Mouse (Mus musculus) forebrain, postnatal 0 days (tissue): Measurements from ENCODE around the gene Thap4. TPM values are rescaled to one million over a fixed set of nuclear protein-coding genes. Genes with fewer than 3 reads are reported as not detected.

Experiments used
- ATAC-seq: fragments of 200-750 bp; cut with Nextera tagmentation; 2 replicates; pipeline ENCODE4 v1.8.0; 2017; ENCODE audit warnings: mild to moderate bottlenecking, moderate library complexity
- DNase-seq: peaks from one replicate; pipeline ENCODE4 v3.0.0-alpha.2; 2015
- H3K27ac ChIP-seq: fragments of 300-500 bp; sonication (generic); 2 replicates; pipeline ENCODE4 v1.5.1; 2014; ENCODE audit warnings: low read depth, mild to moderate bottlenecking, antibody characterized with exemption, low read length, moderate library complexity, mixed read lengths
- H3K27me3 ChIP-seq: fragments of 300-500 bp; sonication (generic); 2 replicates; pipeline ENCODE4 v1.6.1; 2014; ENCODE audit warnings: mild to moderate bottlenecking, low read length, mixed read lengths; ENCODE audit not compliant: insufficient read depth
- H3K36me3 ChIP-seq: fragments of 300-500 bp; sonication (generic); 2 replicates; pipeline ENCODE4 v1.6.1; 2014; ENCODE audit warnings: mild to moderate bottlenecking, moderate library complexity; ENCODE audit not compliant: insufficient read depth
- H3K4me1 ChIP-seq: fragments of 300-500 bp; sonication (generic); 2 replicates; pipeline ENCODE4 v1.6.1; 2014; ENCODE audit warnings: antibody characterized with exemption; ENCODE audit not compliant: insufficient read depth
- H3K4me2 ChIP-seq: fragments of 300-500 bp; sonication (generic); 2 replicates; pipeline ENCODE4 v1.6.1; 2014; ENCODE audit warnings: low read depth, mild to moderate bottlenecking, moderate library complexity
- H3K4me3 ChIP-seq: fragments of 300-500 bp; sonication (generic); 2 replicates; pipeline ENCODE4 v1.5.1; 2014; ENCODE audit warnings: low read depth, low read length, mixed read lengths
- H3K9ac ChIP-seq: fragments of 300-500 bp; sonication (generic); 2 replicates; pipeline ENCODE4 v1.6.1; 2014; ENCODE audit warnings: mild to moderate bottlenecking
- H3K9me3 ChIP-seq: fragments of 300-500 bp; sonication (generic); 2 replicates; pipeline ENCODE4 v1.6.1; 2016; ENCODE audit warnings: low read length
- CTCF ChIP-seq: sonication (generic); IDR thresholded peaks from 2 replicates; pipeline ENCODE4 v1.5.1; 2016; ENCODE audit warnings: antibody characterized with exemption, control low read depth, low read depth
- WGBS: fragments of 180-500 bp; shearing (Covaris S2); extraction: QIAGEN DNeasy Blood & Tissue Kit; methylation state at CpG from one replicate; pipeline ENCODE4 v1.1.7; 2014; 5-methylcytosine and 5-hydroxymethylcytosine counted together
- polyA plus RNA-seq: library from polyadenylated mRNA; unstranded; fragments of >200 nt; fragmentation: Nextera tagmentation; extraction: Ambion mirVana; gene quantifications from 2 replicates; pipeline ENCODE4 v1.2.1, GENCODE M21; 2015
- total RNA-seq: library from RNA; depleted of rRNA; stranded (reverse); fragments of >200 nt; gene quantifications from 2 replicates; pipeline ENCODE4 v1.2.3, GENCODE M21; 2014

Gene Thap4
- total and polyA plus RNA-seq, 2 experiments from 2014 or later: 51.2 to 71.3 TPM

DNA sequence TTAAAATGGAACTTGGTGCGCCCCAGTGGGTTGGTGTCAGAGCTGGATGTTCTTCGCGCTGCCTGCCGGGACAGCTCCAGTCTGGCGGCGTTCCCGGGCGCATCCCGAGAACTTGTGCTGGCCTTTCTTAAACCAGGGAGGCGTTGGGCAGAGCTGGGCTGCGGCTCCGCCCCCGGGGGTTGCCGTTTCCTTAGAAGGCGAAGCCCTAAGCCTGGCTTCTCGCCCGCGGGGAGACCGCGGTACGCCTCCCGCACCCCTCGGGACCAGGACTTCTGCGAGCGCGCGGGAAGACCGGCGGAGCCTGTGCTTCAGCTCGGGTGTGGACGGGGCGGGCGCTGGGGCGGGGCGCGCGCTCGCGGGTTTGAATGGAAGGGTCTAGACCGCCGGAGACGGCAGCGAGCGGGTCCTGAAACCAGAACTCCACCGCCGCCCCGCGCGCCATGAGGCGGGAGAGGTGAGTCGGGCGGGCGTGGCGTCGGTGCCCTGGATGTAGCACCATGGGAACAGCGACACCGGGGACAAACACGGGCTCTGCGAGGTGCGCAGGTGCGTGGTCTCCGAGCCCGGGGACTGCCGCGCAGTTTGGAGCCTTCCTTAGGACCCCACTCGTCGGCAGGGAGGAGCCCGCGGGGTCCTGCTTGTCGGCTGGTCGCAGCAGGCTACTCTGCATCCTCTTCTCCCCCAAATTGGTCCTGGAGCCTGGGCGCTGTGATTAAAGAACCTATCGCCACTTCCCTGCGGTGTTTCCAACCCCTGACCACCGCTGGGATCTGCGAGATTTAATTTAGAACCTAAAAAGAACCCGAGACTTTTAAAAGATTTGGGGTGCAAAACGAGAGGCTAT, 69.0 kb downstream of the Thap4 start, which contains the start of gene Bok:
Gene Bok, plus strand, starts transcription at position 260 of the 844 bp plus-strand sequence.
- Histone ChIP-seq H3K9me3 (no peaks in the 10 kb centered on the region), H3K4me3 (peak within 1 kb of the TSS; percentile 68), H3K4me2 (peak within 1 kb of the TSS; percentile 73), H3K9ac (peak within 1 kb of the TSS; percentile 76), H3K4me1 (peaks cover 19% of the 10 kb centered on the region), H3K27ac (peak within 1 kb of the TSS; percentile 86), H3K27me3 (no peaks in the 10 kb centered on the region), H3K36me3 (peaks cover 11% of the 10 kb centered on the region; the same call in 1 of the 2 replicates)
- peak; percentile 84 for DNase-seq
- no peak for TF ChIP-seq CTCF
- WGBS: 2% methylated on average over 67 of the region's 78 CpGs
- peak; percentile 62 for ATAC-seq

DNA sequence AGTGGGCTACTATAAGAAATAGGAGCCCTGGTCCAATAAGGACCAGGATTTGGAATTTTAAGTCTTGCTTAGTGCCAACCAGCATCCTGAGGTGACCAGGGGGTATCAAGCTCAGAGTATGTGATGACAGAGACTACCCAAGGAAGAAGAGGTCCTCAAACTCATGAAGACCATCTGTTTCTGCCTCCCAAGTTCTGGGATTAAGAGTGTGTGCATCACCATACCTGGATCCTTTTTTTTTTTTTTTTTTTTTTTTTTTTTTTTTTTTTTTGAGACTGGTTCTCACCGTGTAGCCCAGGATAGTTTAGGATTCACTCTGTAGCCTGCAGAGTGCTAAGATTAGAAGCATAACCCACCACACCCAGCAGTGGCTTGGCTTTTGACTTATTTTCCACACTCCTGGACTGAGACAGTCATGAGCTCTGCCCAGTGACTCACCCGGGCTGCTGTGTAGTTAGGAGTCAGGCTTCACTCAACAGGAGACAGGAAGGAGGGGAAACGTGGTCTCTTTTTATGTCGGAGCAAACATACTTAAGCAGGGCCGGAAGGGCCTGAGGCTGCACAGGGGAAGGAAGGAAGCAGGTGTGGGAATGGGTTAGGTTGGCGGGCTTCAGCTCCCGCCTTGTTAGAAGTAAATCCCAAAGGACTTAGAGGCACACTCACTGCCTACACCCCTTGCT, 74.6 kb downstream of the Thap4 start:
- ATAC-seq: no peak
- DNase-seq: no peak
- H3K27ac ChIP-seq: no peak overlapping the region
- no peak overlapping the region for H3K4me2 ChIP-seq
- 79% methylated on average over 7 of the region's 7 CpGs for WGBS
- H3K27me3 ChIP-seq: no peaks in the 10 kb centered on the region
- H3K4me3 ChIP-seq: no peak overlapping the region
- 0 out of 2 replicates have a peak, but pooled peaks cover 3% of the 10 kb centered on the region for H3K4me1 ChIP-seq
- no peak overlapping the region for H3K9ac ChIP-seq
- no peak for TF ChIP-seq CTCF
- no peaks in the 10 kb centered on the region for H3K9me3 ChIP-seq
- no peaks in the 10 kb centered on the region for H3K36me3 ChIP-seq

DNA sequence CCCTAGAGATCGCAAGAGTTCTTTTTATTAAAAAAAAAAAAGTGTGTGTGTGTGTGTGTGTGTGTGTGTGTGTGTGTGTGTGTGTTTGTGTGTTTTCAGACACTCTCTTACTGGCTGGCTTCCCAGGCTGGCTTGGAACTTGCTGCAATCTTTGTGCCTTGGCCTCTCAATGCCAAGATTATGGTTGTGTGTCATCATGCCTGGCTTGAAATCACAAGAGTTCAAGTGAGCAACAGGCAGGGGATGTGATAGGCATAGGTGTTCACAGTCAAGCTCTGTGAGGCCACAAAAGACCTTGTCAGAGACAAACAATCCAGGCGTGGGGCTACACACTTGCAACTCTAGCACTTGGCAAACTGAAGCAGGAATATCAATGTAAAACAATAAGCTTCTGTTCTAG, 76.3 kb downstream of the Thap4 start:
- Histone ChIP-seq H3K4me1 (no peaks in the 10 kb centered on the region), H3K4me3 (no peak overlapping the region), H3K4me2 (no peak overlapping the region), H3K27ac (no peak overlapping the region), H3K9ac (no peak overlapping the region), H3K9me3 (no peaks in the 10 kb centered on the region), H3K27me3 (no peaks in the 10 kb centered on the region), H3K36me3 (no peaks in the 10 kb centered on the region)
- ATAC-seq: peak; percentile 29; the same call in 1 of the 2 replicates
- peak; percentile 67 for DNase-seq
- WGBS: 41% methylated on average over 2 of the region's 2 CpGs
- no peak for TF ChIP-seq CTCF

DNA sequence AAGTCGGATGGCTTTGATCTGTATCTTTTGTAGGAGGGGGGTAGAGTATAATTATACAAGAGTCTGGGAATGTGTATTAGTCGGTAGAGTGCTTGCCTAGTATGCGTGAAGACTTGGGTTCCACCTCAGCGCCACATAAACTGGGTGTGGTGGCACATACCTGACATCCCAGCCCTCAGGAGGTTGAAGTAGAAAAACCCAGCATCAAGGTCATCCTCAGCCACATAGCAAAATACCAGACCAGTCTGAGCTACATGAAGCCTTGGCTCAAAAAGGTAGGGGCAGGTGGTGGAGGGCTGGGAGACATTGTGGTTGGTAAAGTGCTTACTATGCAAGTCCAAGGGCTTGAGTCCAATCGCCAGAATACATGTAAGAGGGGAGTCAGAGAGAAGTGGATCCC, 82.0 kb downstream of the Thap4 start:
- Histone ChIP-seq H3K4me1 (peaks cover 5% of the 10 kb centered on the region; the same call in 1 of the 2 replicates), H3K9ac (no peak overlapping the region), H3K9me3 (no peaks in the 10 kb centered on the region), H3K4me3 (no peak overlapping the region), H3K4me2 (no peak overlapping the region), H3K27me3 (no peaks in the 10 kb centered on the region), H3K27ac (no peak overlapping the region), H3K36me3 (no peaks in the 10 kb centered on the region)
- WGBS: 92% methylated on average over 5 of the region's 5 CpGs
- DNase-seq: no peak
- no peak for TF ChIP-seq CTCF
- ATAC-seq: no peak

DNA sequence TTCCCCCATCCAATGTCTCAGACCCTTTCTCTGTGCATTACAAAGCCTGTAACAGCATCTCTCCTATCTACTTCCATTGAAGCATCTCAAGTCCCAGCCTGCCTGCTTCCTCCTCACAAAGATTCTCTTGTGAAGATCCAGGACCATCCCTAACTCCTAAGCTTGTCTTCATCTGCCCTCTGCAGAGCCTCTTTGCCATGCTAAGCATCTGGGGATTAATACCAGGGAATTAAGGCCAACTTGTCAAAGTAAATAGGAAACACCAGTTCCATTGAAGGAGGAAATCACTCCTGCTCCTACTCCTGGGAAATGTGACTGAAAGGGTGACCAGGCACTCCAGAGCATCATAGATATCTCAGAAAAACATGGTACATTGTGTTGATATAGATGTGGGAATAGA, 84.7 kb downstream of the Thap4 start:
- ATAC-seq: no peak
- H3K4me2 ChIP-seq: no peak overlapping the region
- no peaks in the 10 kb centered on the region for H3K9me3 ChIP-seq
- no peak overlapping the region for H3K9ac ChIP-seq
- H3K27ac ChIP-seq: no peak overlapping the region
- DNase-seq: no peak
- H3K36me3 ChIP-seq: no peaks in the 10 kb centered on the region
- peaks cover 5% of the 10 kb centered on the region; the same call in 1 of the 2 replicates for H3K4me1 ChIP-seq
- H3K4me3 ChIP-seq: no peak overlapping the region
- no peak for TF ChIP-seq CTCF
- H3K27me3 ChIP-seq: no peaks in the 10 kb centered on the region

DNA sequence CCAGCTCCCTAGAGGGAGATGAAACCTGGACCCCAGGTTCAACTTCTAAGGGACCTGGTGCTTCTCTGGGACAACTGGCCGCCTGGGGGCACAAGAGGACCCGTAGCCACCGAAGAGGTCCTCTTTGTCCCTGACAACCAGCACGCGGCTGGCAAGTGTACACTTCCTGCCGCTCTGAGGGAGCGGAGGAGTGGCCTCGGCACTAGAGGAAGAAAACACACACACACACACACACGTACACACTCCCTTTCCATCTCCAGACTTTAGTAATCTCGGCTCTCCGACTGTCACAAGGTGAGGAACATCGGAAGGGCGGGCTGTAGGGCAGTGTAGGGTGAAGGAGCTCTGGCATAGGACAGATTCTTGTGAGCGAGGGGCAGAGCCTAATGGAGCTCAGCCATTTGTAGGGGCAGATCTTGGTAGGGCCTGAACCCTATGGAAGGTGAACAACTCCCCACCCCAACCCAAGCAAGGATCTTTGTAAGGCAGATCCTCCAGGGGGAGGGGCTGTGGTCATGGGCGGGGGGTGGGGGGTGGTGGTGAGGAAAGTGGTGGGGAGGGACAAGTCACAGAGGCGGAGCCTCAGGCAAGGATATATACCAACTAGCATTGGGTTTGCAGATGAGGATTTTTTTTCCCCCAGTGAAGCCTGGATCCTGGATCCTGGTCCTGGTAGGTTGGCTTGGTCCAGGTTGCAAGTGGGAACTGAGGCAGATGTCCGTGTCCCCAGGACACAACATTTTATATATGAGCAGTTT, 85.7 kb downstream of the Thap4 start:
- peaks cover 5% of the 10 kb centered on the region; the same call in 1 of the 2 replicates for H3K4me1 ChIP-seq
- H3K27ac ChIP-seq: peak overlapping the region; percentile 57; the same call in 1 of the 2 replicates
- peak overlapping the region; percentile 29 for H3K4me3 ChIP-seq
- no peaks in the 10 kb centered on the region for H3K36me3 ChIP-seq
- 14% methylated on average over 17 of the region's 17 CpGs for WGBS
- H3K9me3 ChIP-seq: no peaks in the 10 kb centered on the region
- peak overlapping the region; percentile 56 for H3K9ac ChIP-seq
- peak; percentile 71 for TF ChIP-seq CTCF
- H3K27me3 ChIP-seq: no peaks in the 10 kb centered on the region
- DNase-seq: peak; percentile 83
- H3K4me2 ChIP-seq: peak overlapping the region; percentile 58
- peak; percentile 91 for ATAC-seq
